Mouse (Mus musculus) CH12.LX (cell line): ENCODE results near the gene Cmip. TPM values are rescaled to one million over a fixed set of nuclear protein-coding genes. Genes with fewer than 3 reads are reported as not detected.

ENCODE experiments used
- DNase-seq: peaks from one replicate; pipeline ENCODE4 v3.0.0-alpha.2; 2013; ENCODE audit errors: extremely low read depth
- H3K27ac ChIP-seq: 2 replicates; pipeline ENCODE4 v1.5.1; 2012; ENCODE audit warnings: low read depth, mild to moderate bottlenecking, control low read depth, moderate library complexity; ENCODE audit not compliant: insufficient read depth
- H3K27me3 ChIP-seq: replicated peaks from 2 replicates; pipeline ENCODE3; 2012; ENCODE audit warnings: inconsistent platforms
- H3K36me3 ChIP-seq, 2 experiments: replicated peaks in 1 of 2; 2 replicates each; pipeline versions ENCODE3 to v1.6.1; 2012; ENCODE audit warnings: inconsistent platforms in 1 of 2, low read length in 1 of 2, mild to moderate bottlenecking in 1 of 2, mixed read lengths in 1 of 2, moderate library complexity in 1 of 2; ENCODE audit not compliant: control insufficient read depth in 1 of 2, insufficient read depth in 1 of 2
- H3K4me1 ChIP-seq, 2 experiments: 2 replicates each; pipeline ENCODE4 v1.6.1; 2012; ENCODE audit warnings: inconsistent platforms in 1 of 2, moderate library complexity in 1 of 2; ENCODE audit not compliant: insufficient read depth in 2 of 2, control insufficient read depth in 1 of 2
- H3K4me2 ChIP-seq: 2 replicates; pipeline ENCODE4 v1.6.1; 2012; ENCODE audit warnings: low read depth, mild to moderate bottlenecking, control low read depth; ENCODE audit not compliant: poor library complexity, insufficient read depth, severe bottlenecking
- H3K4me3 ChIP-seq, 3 experiments: fragments of 150-350 bp in 1 of 3; sonication (generic) in 1 of 3; replicated peaks in 1 of 3; 2 replicates each; pipeline versions ENCODE3 to v1.5.1; 2011 to 2012; ENCODE audit warnings: low read depth in 2 of 3, low read length in 2 of 3, mild to moderate bottlenecking in 2 of 3, moderate library complexity in 2 of 3, control low read depth in 1 of 3, improper control_type of control experiment in 1 of 3, inconsistent platforms in 1 of 3, mixed read lengths in 1 of 3; ENCODE audit not compliant: poor library complexity in 1 of 3
- H3K79me2 ChIP-seq: replicated peaks from 2 replicates; pipeline ENCODE4 v1.6.1; 2012; ENCODE audit warnings: mild to moderate bottlenecking, moderate library complexity; ENCODE audit not compliant: control insufficient read depth, poor library complexity, insufficient read depth, severe bottlenecking; ENCODE audit errors: extremely low read depth
- H3K9ac ChIP-seq: 2 replicates; pipeline ENCODE4 v1.6.1; 2012; ENCODE audit warnings: low read depth, mild to moderate bottlenecking, control low read depth, moderate library complexity; ENCODE audit not compliant: insufficient read depth
- H3K9me3 ChIP-seq: replicated peaks from 2 replicates; pipeline ENCODE3; 2012; ENCODE audit warnings: low read length, inconsistent platforms, mixed read lengths
- BHLHE40 ChIP-seq: IDR thresholded peaks from 2 replicates; pipeline ENCODE4 v1.6.1; 2011; ENCODE audit warnings: mild to moderate bottlenecking, low read depth, low read length, improper control_type of control experiment
- CHD2 ChIP-seq: IDR thresholded peaks from 2 replicates; pipeline ENCODE4 v1.6.1; 2011; ENCODE audit warnings: low read length, improper control_type of control experiment
- CTCF ChIP-seq, 2 experiments: IDR thresholded peaks in 1 of 2; conservative IDR thresholded peaks in 1 of 2; 2 replicates each; pipeline ENCODE4 v1.5.1; 2011 to 2012; ENCODE audit warnings: low read depth in 2 of 2, low read length in 2 of 2, improper control_type of control experiment in 1 of 2, inconsistent platforms in 1 of 2, mild to moderate bottlenecking in 1 of 2, moderate library complexity in 1 of 2
- E2F4 ChIP-seq: IDR thresholded peaks from 2 replicates; pipeline ENCODE4 v1.6.1; 2011; ENCODE audit warnings: low read depth, low read length, improper control_type of control experiment; ENCODE audit not compliant: insufficient replicate concordance
- ELF1 ChIP-seq: IDR thresholded peaks from 2 replicates; pipeline ENCODE4 v1.6.1; 2014; ENCODE audit warnings: low read depth, mild to moderate bottlenecking, inconsistent platforms, low read length, improper control_type of control experiment
- EP300 ChIP-seq: IDR thresholded peaks from 2 replicates; pipeline ENCODE4 v1.6.1; 2011; ENCODE audit warnings: low read length, improper control_type of control experiment
- ETS1 ChIP-seq: conservative IDR thresholded peaks from 2 replicates; pipeline ENCODE4 v1.6.1; 2012; ENCODE audit warnings: low read depth, mild to moderate bottlenecking, inconsistent platforms, low read length, improper control_type of control experiment, moderate library complexity
- GABPA ChIP-seq: IDR thresholded peaks from 2 replicates; pipeline ENCODE4 v1.6.1; 2012; ENCODE audit warnings: low read depth, low read length, improper control_type of control experiment, inconsistent platforms; ENCODE audit not compliant: insufficient replicate concordance
- IRF4 ChIP-seq: IDR thresholded peaks from 2 replicates; pipeline ENCODE4 v1.6.1; 2014; ENCODE audit warnings: low read depth, mild to moderate bottlenecking, inconsistent platforms, low read length, improper control_type of control experiment
- JUN ChIP-seq: IDR thresholded peaks from 2 replicates; pipeline ENCODE4 v1.6.1; 2011; ENCODE audit warnings: low read depth, mild to moderate bottlenecking, low read length, improper control_type of control experiment, moderate library complexity; ENCODE audit not compliant: insufficient read depth
- MAZ ChIP-seq: IDR thresholded peaks from 2 replicates; pipeline ENCODE4 v1.6.1; 2012; ENCODE audit warnings: low read depth, mild to moderate bottlenecking, inconsistent platforms, low read length, improper control_type of control experiment, moderate library complexity
- MEF2A ChIP-seq: IDR thresholded peaks from 2 replicates; pipeline ENCODE4 v1.6.1; 2014; ENCODE audit warnings: low read depth, mild to moderate bottlenecking, inconsistent platforms, low read length, improper control_type of control experiment, borderline replicate concordance
- MXI1 ChIP-seq: IDR thresholded peaks from 2 replicates; pipeline ENCODE4 v1.6.1; 2011; ENCODE audit warnings: mild to moderate bottlenecking, low read depth, low read length, improper control_type of control experiment
- MYC ChIP-seq: IDR thresholded peaks from 2 replicates; pipeline ENCODE4 v1.6.1; 2011; ENCODE audit warnings: low read depth, mild to moderate bottlenecking, improper control_type of control experiment, low read length
- POLR2A ChIP-seq: IDR thresholded peaks from 2 replicates; pipeline ENCODE4 v1.6.1; 2011; ENCODE audit warnings: low read depth, mild to moderate bottlenecking, improper control_type of control experiment, low read length
- RAD21 ChIP-seq: IDR thresholded peaks from 2 replicates; pipeline ENCODE4 v1.6.1; 2011; ENCODE audit warnings: low read depth, mild to moderate bottlenecking, low read length, improper control_type of control experiment, moderate library complexity
- SMC3 ChIP-seq: IDR thresholded peaks from 2 replicates; pipeline ENCODE4 v1.6.1; 2011; ENCODE audit warnings: low read depth, low read length, improper control_type of control experiment
- ZKSCAN1 ChIP-seq: IDR thresholded peaks from 2 replicates; pipeline ENCODE4 v1.6.1; 2012; ENCODE audit warnings: low read depth, inconsistent platforms, low read length, improper control_type of control experiment, borderline replicate concordance
- dilution Hi-C: fragments of 300-500 bp; cut with MboI; formaldehyde crosslinking; loops from 2 replicates; pipeline ENCODE4 v1.14.3; 2020; ENCODE audit warnings: low sequenced_read_pairs; ENCODE audit not compliant: extremely low pct_unique_long_range_greater_than_20kb, extremely low pct_ligation_motif_present
- in situ Hi-C: fragments of 300-500 bp; cut with MboI; formaldehyde crosslinking; loops from 3 replicates; pipeline ENCODE4 v1.14.3; 2019; ENCODE audit warnings: low sequenced_read_pairs, low pct_ligation_motif_present, low pct_unique_long_range_greater_than_20kb, mixed read lengths
- polyA plus RNA-seq: library from polyadenylated mRNA; unstranded; fragments of >175 nt; gene quantifications from 2 replicates; pipeline ENCODE4 v1.2.1, GENCODE M21; 2012; ENCODE audit warnings: low read depth; ENCODE audit not compliant: insufficient read length
- total RNA-seq, 2 experiments: library from RNA; depleted of rRNA; stranded (reverse); fragments of 300-350 nt in 1 of 2; fragments of >200 nt in 1 of 2; gene quantifications; 2 replicates each; pipeline ENCODE4 v1.2.3; 2012 to 2014

Cmip gene
- total and polyA plus RNA-seq, 3 experiments = 5.2 to 39.0 (median 16.5) TPM

GRCm38 (mm10) chr8:117317478-117317877, 60.6 kb downstream of the Cmip start:
- Histone ChIP-seq H3K27me3 (no peaks in the 10 kb centered on the region), H3K9me3 (no peaks in the 10 kb centered on the region), H3K27ac (no peak overlapping the region), H3K4me1 (peaks cover 15 to 64% of the 10 kb centered on the region in 2 experiments), H3K9ac (no peak overlapping the region), H3K36me3 (peaks cover 2 to 70% of the 10 kb centered on the region in 2 experiments), H3K79me2 (peaks cover 5% of the 10 kb centered on the region; the same call in 1 of the 2 replicates), H3K4me3 (no peak overlapping the region), H3K4me2 (no peak overlapping the region)
- DNase-seq = no peak
- in situ Hi-C loops (no loop called here), dilution Hi-C loops (no loop called here)
- TF ChIP-seq RAD21 = no peak
- TF ChIP-seq ELF1 = no peak
- no peak for TF ChIP-seq MAZ
- no peak for TF ChIP-seq GABPA
- TF ChIP-seq CTCF (conservative IDR thresholded peaks at IDR 0.05 in 1 of 2, IDR thresholded peaks at IDR 0.05 in 1 of 2; ENCODE audit: low read depth in 2 of 2, low read length in 2 of 2) = no peak
- TF ChIP-seq BHLHE40 = no peak
- TF ChIP-seq MYC = no peak
- TF ChIP-seq SMC3 = no peak
- no peak for TF ChIP-seq MEF2A
- no peak for TF ChIP-seq EP300
- TF ChIP-seq ZKSCAN1 = no peak
- no peak for TF ChIP-seq POLR2A

DNA sequence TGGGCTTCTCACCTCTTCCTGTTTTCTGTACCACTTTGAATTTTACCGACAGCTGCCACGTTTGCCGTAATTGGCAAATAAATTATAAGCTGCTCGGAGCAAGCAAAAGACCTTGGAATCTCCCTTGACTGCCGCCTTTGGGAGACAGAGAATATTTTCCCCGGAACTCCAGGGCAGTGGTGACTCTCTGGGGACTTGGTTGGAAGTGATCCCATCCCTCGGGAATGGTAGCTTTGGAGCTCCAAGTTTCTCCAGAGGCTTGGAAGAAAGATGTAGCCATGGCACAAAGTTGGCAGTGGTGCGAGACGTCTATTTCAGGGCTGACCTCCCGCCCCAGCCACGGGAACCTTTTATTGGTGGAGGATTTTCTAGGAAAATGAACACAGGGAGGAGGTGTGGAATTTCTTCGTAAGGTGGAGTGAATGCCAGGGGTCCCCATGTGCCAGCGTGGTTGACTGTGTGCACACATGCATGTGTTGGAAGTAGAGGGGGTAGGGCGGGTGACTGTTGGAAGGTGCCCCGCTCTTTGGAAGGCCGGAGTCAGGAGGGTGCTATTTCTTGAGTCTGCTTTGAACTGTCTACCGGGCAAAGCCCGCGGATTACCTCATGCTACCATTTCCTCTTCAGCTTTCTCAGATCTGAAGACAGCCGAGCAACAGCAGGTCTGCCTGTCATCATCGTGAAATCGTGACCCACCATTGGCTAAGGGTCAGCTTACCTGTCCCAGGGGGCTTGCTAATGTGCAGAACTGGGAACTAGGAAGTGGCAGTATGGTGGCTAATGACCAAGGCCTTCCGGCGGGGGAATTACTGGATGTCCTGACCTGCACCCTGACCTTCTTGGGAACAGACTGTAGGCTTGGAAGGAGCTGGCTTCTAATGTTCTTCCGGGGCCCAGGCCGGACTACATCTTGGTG, 62.3 kb downstream of the Cmip start:
- Histone ChIP-seq H3K4me1 (peaks cover 15 to 66% of the 10 kb centered on the region in 2 experiments), H3K4me3 (peak overlapping the region in 1 of 3 experiments; percentile 1), H3K4me2 (peak overlapping the region; percentile 53; the same call in 1 of the 2 replicates), H3K36me3 (peaks cover 2 to 79% of the 10 kb centered on the region in 2 experiments), H3K9me3 (no peaks in the 10 kb centered on the region), H3K79me2 (peaks cover 5% of the 10 kb centered on the region; the same call in 1 of the 2 replicates)
- dilution Hi-C loops (no loop called here), in situ Hi-C loops (no loop called here)
- TF ChIP-seq MAZ (no peak), ETS1 (peak; percentile 70), MXI1 (no peak), GABPA (no peak), JUN (peak; percentile 41; the same call in 1 of the 2 replicates), IRF4 (peak; percentile 70), CHD2 (0 out of 2 replicates have a peak, but pooled peaks have one; percentile 12), E2F4 (no peak), MYC (peak; percentile 35; the same call in 1 of the 2 replicates), BHLHE40 (peak; percentile 71), ELF1 (peak; percentile 79)
- TF ChIP-seq, all 38 proteins: peak for 7
- no peaks in the 10 kb centered on the region for H3K27me3 ChIP-seq
- H3K27ac ChIP-seq = peak overlapping the region; percentile 28; the same call in 1 of the 2 replicates
- peak; percentile 58 for DNase-seq
- H3K9ac ChIP-seq = no peak overlapping the region
